ENCODE assay signal across 9 mouse cellular contexts in genomic region chr8:90302252-90302651, GRCm38 (mm10). TPM values are rescaled to one million over a fixed set of nuclear protein-coding genes. Genes with fewer than 3 reads are reported as not detected.
A peak's percentile ranks its signal among the peaks of the same experiment; 100 is the strongest.
DNase-seq lines count a peak whose midpoint lies in the region; ATAC-seq lines count a peak whose summit lies in the region.
"Had no signal": no experiment of that assay in that cellular context is flagged by ENCODE, and none has a peak within 500 bp of the region (broad histone marks: within the 10 kb centered on the region; RNA-seq: fewer than 3 reads in every experiment).

No protein-coding gene starts in this region.

- H3K9ac ChIP-seq in embryonic facial prominence, embryonic 11.5 days (replicated peaks; ENCODE audit: low read length) = no peak overlapping the region
- H3K9ac ChIP-seq in stomach, embryonic 15.5 days = no peak overlapping the region

- H3K36me3 ChIP-seq in embryonic facial prominence, embryonic 11.5 days (replicated peaks; ENCODE audit: control insufficient read depth, insufficient read depth, low read depth, low read length) = no peaks in the 10 kb centered on the region
- H3K36me3 ChIP-seq in embryonic facial prominence, embryonic 10.5 days (replicated peaks) = peaks cover 11% of the 10 kb centered on the region
- no peaks in the 10 kb centered on the region for H3K36me3 ChIP-seq in stomach, embryonic 15.5 days

- no peak overlapping the region for H3K27ac ChIP-seq in embryonic facial prominence, embryonic 11.5 days (replicated peaks; ENCODE audit: low read depth, low read length)
- no peak overlapping the region for H3K27ac ChIP-seq in embryonic facial prominence, embryonic 10.5 days (replicated peaks)
- peak overlapping the region; percentile 78 for H3K27ac ChIP-seq in stomach, embryonic 15.5 days

- 61% methylated on average over 5 of the region's 5 CpGs for WGBS in embryonic facial prominence, embryonic 11.5 days
- WGBS in embryonic facial prominence, embryonic 10.5 days = 79% methylated on average over 5 of the region's 5 CpGs
- 27% methylated on average over 5 of the region's 5 CpGs for WGBS in stomach, embryonic 15.5 days

- H3K27me3 ChIP-seq in embryonic facial prominence, embryonic 11.5 days (ENCODE audit: control insufficient read depth, insufficient read depth, low read length) = no peaks in the 10 kb centered on the region
- H3K27me3 ChIP-seq in embryonic facial prominence, embryonic 10.5 days (replicated peaks; ENCODE audit: low read depth, poor library complexity, severe bottlenecking) = no peaks in the 10 kb centered on the region
- H3K27me3 ChIP-seq in stomach, embryonic 15.5 days (replicated peaks) = no peaks in the 10 kb centered on the region

- ATAC-seq in embryonic facial prominence, embryonic 11.5 days (replicated peaks; ENCODE audit: insufficient number of reproducible peaks, low FRiP score, low TSS enrichment, low read depth) = peak; percentile 80; the same call in 1 of the 2 replicates
- ATAC-seq in stomach, embryonic 15.5 days (ENCODE audit: insufficient read depth, low FRiP score, low read depth) = peak; percentile 91

- H3K4me2 ChIP-seq in embryonic facial prominence, embryonic 11.5 days (ENCODE audit: low read depth, low read length) = no peak overlapping the region
- H3K4me2 ChIP-seq in stomach, embryonic 15.5 days = peak overlapping the region; percentile 28; the same call in 1 of the 2 replicates

- H3K4me3 ChIP-seq in embryonic facial prominence, embryonic 11.5 days (ENCODE audit: low read depth, low read length) = no peak overlapping the region
- H3K4me3 ChIP-seq in embryonic facial prominence, embryonic 10.5 days = no peak overlapping the region
- H3K4me3 ChIP-seq in stomach, embryonic 15.5 days (replicated peaks) = no peak overlapping the region

- DNase-seq in embryonic facial prominence, embryonic 11.5 days (ENCODE audit: low spot score) = peak; percentile 49
- no peak for DNase-seq in embryonic facial prominence, embryonic 10.5 days (ENCODE audit: low spot score)
- DNase-seq in right cerebral cortex, postnatal 4 days = peak; percentile 29
- no peak for DNase-seq in right cerebral cortex, postnatal 14 days
- DNase-seq in layer of hippocampus, adult 9-11 months = peak; percentile 26
- no peak for DNase-seq in thymus, postnatal 14 days
- DNase-seq in adrenal gland, adult 2 months = no peak

- H3K9me3 ChIP-seq in embryonic facial prominence, embryonic 11.5 days (replicated peaks; ENCODE audit: control insufficient read depth, low read length) = no peaks in the 10 kb centered on the region
- H3K9me3 ChIP-seq in embryonic facial prominence, embryonic 10.5 days = peaks cover 5% of the 10 kb centered on the region; the same call in 1 of the 2 replicates
- no peaks in the 10 kb centered on the region for H3K9me3 ChIP-seq in stomach, embryonic 15.5 days

- no peaks in the 10 kb centered on the region for H3K4me1 ChIP-seq in embryonic facial prominence, embryonic 11.5 days (ENCODE audit: control insufficient read depth, insufficient read depth, low read length)
- H3K4me1 ChIP-seq in embryonic facial prominence, embryonic 10.5 days = peaks cover 18% of the 10 kb centered on the region
- H3K4me1 ChIP-seq in stomach, embryonic 15.5 days = 0 out of 2 replicates have a peak, but pooled peaks cover 7% of the 10 kb centered on the region

RNA-seq across cellular contexts. Expression of gene Tox3, which starts 45.9 kb away (rescaled TPM):
- polyA plus RNA-seq in embryonic facial prominence, embryonic 11.5 days (2014; fragmentation: Nextera tagmentation; extraction: Ambion mirVana) = 12.8 and 17.1 TPM in 2 replicates
- 7.9 and 9.6 TPM in 2 replicates for polyA plus RNA-seq in embryonic facial prominence, embryonic 10.5 days (2016; fragmentation: Nextera tagmentation; extraction: Ambion mirVana)
- 11.3 and 12.6 TPM in 2 replicates for polyA plus RNA-seq in stomach, embryonic 15.5 days (2015; fragmentation: Nextera tagmentation; extraction: Ambion mirVana)
- 1 to 10 TPM; 2.9 to 3.5 TPM for total RNA-seq in adrenal gland, adult 2 months (2021)
- 3.9 and 4.1 TPM in 2 replicates for polyA plus RNA-seq in adrenal gland, adult 2 months (2012; rRNA removed)
- total RNA-seq: common myeloid progenitor, adult 5-6 weeks had no signal

Comparison
In these comparisons a context has a peak if more than half of its experiments do, and no peak if none do; other contexts are left out.
1. DNase-seq: peak in embryonic facial prominence, embryonic 11.5 days (single experiment), right cerebral cortex, postnatal 4 days (single experiment) and layer of hippocampus, adult 9-11 months (single experiment); none in embryonic facial prominence, embryonic 10.5 days (single experiment), right cerebral cortex, postnatal 14 days (single experiment), thymus, postnatal 14 days (single experiment) and adrenal gland, adult 2 months (single experiment).